In genomic region chr13:93930561-93931340, GRCm38 (mm10) we compare ENCODE assay signal across 15 mouse cellular contexts.
A peak's percentile ranks its signal among the peaks of the same experiment; 100 is the strongest.
DNase-seq lines count a peak whose midpoint lies in the region; ATAC-seq and TF ChIP-seq lines count a peak whose summit lies in the region.
"Had no signal": no experiment of that assay in that cellular context is flagged by ENCODE, and none has a peak within 500 bp of the region (broad histone marks: within the 10 kb centered on the region; RNA-seq: fewer than 3 reads in every experiment).

No protein-coding gene starts in this region.

- no peak for DNase-seq in heart, adult 8-10 months (ENCODE audit: low spot score)
- DNase-seq in brain, embryonic 14.5 days (ENCODE audit: low read depth), result peak; percentile 43
- DNase-seq in limb, embryonic 10.5 days (ENCODE audit: low spot score), result no peak
- DNase-seq in urinary bladder, postnatal 36 days (ENCODE audit: low spot score in 2 of 2), result no peak
- no peak for DNase-seq in forebrain, embryonic 10.5 days (ENCODE audit: extremely low spot score, low spot score)
- DNase-seq: cerebellum, postnatal 14 days; gastrocnemius, postnatal 25 days; liver; lung, postnatal 4 days; retina, postnatal 1 day had no signal

- H3K36me3 ChIP-seq in heart, embryonic 14.5 days (ENCODE audit: control insufficient read depth, insufficient read depth, low read length), result no peaks in the 10 kb centered on the region
- H3K36me3 ChIP-seq in kidney, embryonic 16.5 days (ENCODE audit: insufficient read depth, low read length), result no peaks in the 10 kb centered on the region
- H3K36me3 ChIP-seq in limb, embryonic 10.5 days, result no peaks in the 10 kb centered on the region
- no peaks in the 10 kb centered on the region for H3K36me3 ChIP-seq in forebrain, embryonic 10.5 days (replicated peaks)

- no peaks in the 10 kb centered on the region for H3K27me3 ChIP-seq in heart, embryonic 14.5 days (ENCODE audit: control insufficient read depth, insufficient read depth, low read length)
- H3K27me3 ChIP-seq in kidney, embryonic 16.5 days (ENCODE audit: insufficient read depth, low read length), result no peaks in the 10 kb centered on the region
- no peaks in the 10 kb centered on the region for H3K27me3 ChIP-seq in limb, embryonic 10.5 days (ENCODE audit: low read depth, poor library complexity, severe bottlenecking)
- no peaks in the 10 kb centered on the region for H3K27me3 ChIP-seq in forebrain, embryonic 10.5 days (ENCODE audit: poor library complexity, severe bottlenecking)
- H3K27me3 ChIP-seq: CH12.LX had no signal

- 0 out of 4 replicates have a peak overlapping the region, but pooled peaks of 1 of the 2 experiments have one; percentile 17 for H3K27ac ChIP-seq in heart, embryonic 14.5 days (replicated peaks in 1 of 2; ENCODE audit: control insufficient read depth in 1 of 2, insufficient read depth in 1 of 2, low read depth in 2 of 2, low read length in 2 of 2)
- H3K27ac ChIP-seq in kidney, embryonic 16.5 days (ENCODE audit: low read length), result no peak overlapping the region
- H3K27ac ChIP-seq in limb, embryonic 10.5 days, result peak overlapping the region; percentile 63; the same call in 1 of the 2 replicates
- H3K27ac ChIP-seq in forebrain, embryonic 10.5 days, result no peak overlapping the region

- H3K4me3 ChIP-seq in heart, embryonic 14.5 days (ENCODE audit: control insufficient read depth in 1 of 2, insufficient read depth in 1 of 2, low read depth in 1 of 2, low read length in 2 of 2), result no peak overlapping the region
- no peak overlapping the region for H3K4me3 ChIP-seq in kidney, embryonic 16.5 days (ENCODE audit: low read length)
- H3K4me3 ChIP-seq in limb, embryonic 10.5 days, result no peak overlapping the region
- H3K4me3 ChIP-seq in forebrain, embryonic 10.5 days, result no peak overlapping the region
- H3K4me3 ChIP-seq: myocyte had no signal

- TF ChIP-seq CTCF in brain, embryonic 14.5 days (IDR thresholded peaks at IDR 0.05; ENCODE audit: borderline replicate concordance, extremely low read depth, insufficient read depth, insufficient read length), result no peak

- no peak overlapping the region for H3K9ac ChIP-seq in heart, embryonic 14.5 days (ENCODE audit: low read length)
- H3K9ac ChIP-seq in kidney, embryonic 16.5 days (replicated peaks; ENCODE audit: low read length), result no peak overlapping the region

- 30% methylated on average over 7 of the region's 7 CpGs for WGBS in heart, embryonic 14.5 days
- WGBS in kidney, embryonic 16.5 days, result 48% methylated on average over 7 of the region's 7 CpGs
- WGBS in limb, embryonic 10.5 days, result 64% methylated on average over 7 of the region's 7 CpGs
- 72% methylated on average over 7 of the region's 7 CpGs for WGBS in forebrain, embryonic 10.5 days

- 0 out of 2 replicates have a peak overlapping the region, but pooled peaks have one; percentile 16 for H3K4me2 ChIP-seq in heart, embryonic 14.5 days (ENCODE audit: low read length)
- no peak overlapping the region for H3K4me2 ChIP-seq in kidney, embryonic 16.5 days (replicated peaks; ENCODE audit: low read depth, low read length)

- no peaks in the 10 kb centered on the region for H3K9me3 ChIP-seq in heart, embryonic 14.5 days (ENCODE audit: control insufficient read depth, low read length)
- no peaks in the 10 kb centered on the region for H3K9me3 ChIP-seq in kidney, embryonic 16.5 days (ENCODE audit: low read length)
- no peaks in the 10 kb centered on the region for H3K9me3 ChIP-seq in limb, embryonic 10.5 days (replicated peaks)
- H3K9me3 ChIP-seq in forebrain, embryonic 10.5 days, result no peaks in the 10 kb centered on the region

- TF ChIP-seq POLR2A in brain, embryonic 14.5 days (IDR thresholded peaks at IDR 0.05; ENCODE audit: borderline replicate concordance, extremely low read depth, insufficient read depth, insufficient read length, poor library complexity, severe bottlenecking), result no peak

- peaks cover 9 to 20% of the 10 kb centered on the region in 2 experiments for H3K4me1 ChIP-seq in heart, embryonic 14.5 days (ENCODE audit: control insufficient read depth in 2 of 2, insufficient read depth in 2 of 2, low read length in 2 of 2)
- H3K4me1 ChIP-seq in kidney, embryonic 16.5 days (ENCODE audit: insufficient read depth, low read length), result peaks cover 10% of the 10 kb centered on the region; the same call in 1 of the 2 replicates
- H3K4me1 ChIP-seq in limb, embryonic 10.5 days, result peaks cover 45% of the 10 kb centered on the region
- peaks cover 6% of the 10 kb centered on the region; the same call in 1 of the 2 replicates for H3K4me1 ChIP-seq in forebrain, embryonic 10.5 days

- ATAC-seq in heart, embryonic 14.5 days (ENCODE audit: insufficient number of reproducible peaks, insufficient read depth, low FRiP score, low read depth), result peak; percentile 59; the same call in 1 of the 2 replicates
- ATAC-seq in kidney, embryonic 16.5 days (ENCODE audit: low FRiP score, low TSS enrichment), result peak; percentile 63
- ATAC-seq in erythroid progenitor cell, adult 5-6 weeks (replicated peaks; ENCODE audit: low FRiP score, poor library complexity, severe bottlenecking), result no peak
